ENCODE assay signal across 9 mouse cellular contexts in the genomic region with DNA sequence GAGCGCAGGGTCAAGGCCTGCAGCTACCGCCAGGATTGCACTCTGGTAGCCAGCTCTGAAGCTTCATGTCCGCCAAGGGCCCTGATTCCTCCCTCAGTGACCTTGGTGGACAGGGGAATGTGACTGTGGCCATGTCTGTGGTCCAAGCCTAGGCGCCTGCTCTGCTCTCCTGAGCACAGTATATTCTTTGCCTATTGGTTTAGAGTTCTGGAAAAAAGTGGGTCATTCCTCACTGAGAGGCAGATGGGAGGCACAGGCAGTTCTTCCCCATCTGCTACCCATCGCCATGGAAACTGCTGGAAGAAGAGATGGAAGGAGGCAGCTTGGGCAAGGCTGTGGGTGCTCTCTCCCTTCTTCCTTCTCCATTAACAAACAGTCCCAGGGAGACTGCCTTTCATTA.
DNase-seq lines count a peak whose midpoint lies in the region; ATAC-seq and TF ChIP-seq lines count a peak whose summit lies in the region.
"Had no signal": no experiment of that assay in that cellular context is flagged by ENCODE, and none has a peak within 500 bp of the region (broad histone marks: within the 10 kb centered on the region; RNA-seq: fewer than 3 reads in every experiment).

No protein-coding gene starts in this region.

- no peak overlapping the region for H3K9ac ChIP-seq in hindbrain, embryonic 15.5 days
- H3K9ac ChIP-seq in kidney, embryonic 16.5 days (replicated peaks; ENCODE audit: low read length): no peak overlapping the region

- no peak for DNase-seq in G1E (ENCODE audit: low spot score)
- DNase-seq in embryonic facial prominence, embryonic 10.5 days (ENCODE audit: low spot score): no peak
- DNase-seq in left cerebral cortex, postnatal 4 days: peak; percentile 48
- DNase-seq in gastrocnemius, adult 2 months: no peak
- no peak for DNase-seq in lung, adult 18-20 months
- DNase-seq in embryo, embryonic 11 days: no peak
- DNase-seq: kidney, postnatal 4 days had no signal

- H3K27ac ChIP-seq in embryonic facial prominence, embryonic 10.5 days (replicated peaks): 0 out of 2 replicates have a peak overlapping the region, but pooled peaks have one; percentile 19
- H3K27ac ChIP-seq in hindbrain, embryonic 15.5 days (replicated peaks): peak overlapping the region; percentile 59
- H3K27ac ChIP-seq in gastrocnemius, adult 2 months: no peak overlapping the region
- no peak overlapping the region for H3K27ac ChIP-seq in kidney, embryonic 16.5 days (ENCODE audit: low read length)

- no peak overlapping the region for H3K4me2 ChIP-seq in hindbrain, embryonic 15.5 days
- no peak overlapping the region for H3K4me2 ChIP-seq in kidney, embryonic 16.5 days (replicated peaks; ENCODE audit: low read depth, low read length)

- peaks cover 92% of the 10 kb centered on the region for H3K4me1 ChIP-seq in G1E (ENCODE audit: insufficient read depth, low read depth, low read length)
- H3K4me1 ChIP-seq in embryonic facial prominence, embryonic 10.5 days: peaks cover 5% of the 10 kb centered on the region
- peaks cover 10% of the 10 kb centered on the region for H3K4me1 ChIP-seq in hindbrain, embryonic 15.5 days (replicated peaks)
- H3K4me1 ChIP-seq in kidney, embryonic 16.5 days (ENCODE audit: insufficient read depth, low read length): no peaks in the 10 kb centered on the region

- H3K27me3 ChIP-seq in G1E (ENCODE audit: insufficient read depth, low read length): no peaks in the 10 kb centered on the region; the same call in 1 of the 2 replicates
- H3K27me3 ChIP-seq in embryonic facial prominence, embryonic 10.5 days (replicated peaks; ENCODE audit: low read depth, poor library complexity, severe bottlenecking): no peaks in the 10 kb centered on the region
- no peaks in the 10 kb centered on the region for H3K27me3 ChIP-seq in hindbrain, embryonic 15.5 days
- H3K27me3 ChIP-seq in kidney, embryonic 16.5 days (ENCODE audit: insufficient read depth, low read length): no peaks in the 10 kb centered on the region

- H3K4me3 ChIP-seq in G1E (ENCODE audit: low read depth, low read length): peak overlapping the region; percentile 34; the same call in 1 of the 2 replicates
- no peak overlapping the region for H3K4me3 ChIP-seq in embryonic facial prominence, embryonic 10.5 days
- no peak overlapping the region for H3K4me3 ChIP-seq in hindbrain, embryonic 15.5 days
- H3K4me3 ChIP-seq in gastrocnemius, adult 2 months: no peak overlapping the region
- no peak overlapping the region for H3K4me3 ChIP-seq in kidney, embryonic 16.5 days (ENCODE audit: low read length)

- 79% methylated on average over 5 of the region's 5 CpGs for WGBS in embryonic facial prominence, embryonic 10.5 days
- 76% methylated on average over 5 of the region's 5 CpGs for WGBS in hindbrain, embryonic 15.5 days
- 87% methylated on average over 5 of the region's 5 CpGs for WGBS in kidney, embryonic 16.5 days

- no peak for TF ChIP-seq CTCF in G1E (IDR thresholded peaks at IDR 0.05; ENCODE audit: low read depth, low read length)
- TF ChIP-seq CTCF in gastrocnemius, adult 2 months (IDR thresholded peaks at IDR 0.05): no peak

- no peak for ATAC-seq in G1E (ENCODE audit: extremely low read depth, insufficient number of reproducible peaks, low FRiP score, poor library complexity, severe bottlenecking)
- ATAC-seq in hindbrain, embryonic 15.5 days (ENCODE audit: low FRiP score, low read depth): peak; percentile 62; the same call in 1 of the 2 replicates
- no peak for ATAC-seq in kidney, embryonic 16.5 days (ENCODE audit: low FRiP score, low TSS enrichment)

- peaks cover 99% of the 10 kb centered on the region for H3K36me3 ChIP-seq in G1E (replicated peaks)
- peaks cover 22% of the 10 kb centered on the region for H3K36me3 ChIP-seq in embryonic facial prominence, embryonic 10.5 days (replicated peaks)
- peaks cover 57% of the 10 kb centered on the region for H3K36me3 ChIP-seq in hindbrain, embryonic 15.5 days
- no peaks in the 10 kb centered on the region for H3K36me3 ChIP-seq in kidney, embryonic 16.5 days (ENCODE audit: insufficient read depth, low read length)

- intact Hi-C loops in left cerebral cortex, postnatal 4 days (cut with DNase I): loop anchor here (10.0 kb wide), 1 partner anchor 78 kb away; a partner anchor contains a TSS
- intact Hi-C loops in gastrocnemius, adult 2 months (cut with DNase I): no loop called here

- no peaks in the 10 kb centered on the region for H3K9me3 ChIP-seq in G1E (replicated peaks)
- H3K9me3 ChIP-seq in embryonic facial prominence, embryonic 10.5 days: no peaks in the 10 kb centered on the region
- no peaks in the 10 kb centered on the region for H3K9me3 ChIP-seq in hindbrain, embryonic 15.5 days
- H3K9me3 ChIP-seq in kidney, embryonic 16.5 days (ENCODE audit: low read length): no peaks in the 10 kb centered on the region

Comparison
In these comparisons a context has a peak if more than half of its experiments do, and no peak if none do; other contexts are left out.
1. H3K27ac ChIP-seq: peak in embryonic facial prominence, embryonic 10.5 days (single experiment) and hindbrain, embryonic 15.5 days (single experiment); none in gastrocnemius, adult 2 months (single experiment) and kidney, embryonic 16.5 days (single experiment).